Mouse (Mus musculus): ENCODE data around the gene Mlh1.
A peak's percentile ranks its signal among the peaks of the same experiment; 100 is the strongest.

Gene Mlh1

DNA sequence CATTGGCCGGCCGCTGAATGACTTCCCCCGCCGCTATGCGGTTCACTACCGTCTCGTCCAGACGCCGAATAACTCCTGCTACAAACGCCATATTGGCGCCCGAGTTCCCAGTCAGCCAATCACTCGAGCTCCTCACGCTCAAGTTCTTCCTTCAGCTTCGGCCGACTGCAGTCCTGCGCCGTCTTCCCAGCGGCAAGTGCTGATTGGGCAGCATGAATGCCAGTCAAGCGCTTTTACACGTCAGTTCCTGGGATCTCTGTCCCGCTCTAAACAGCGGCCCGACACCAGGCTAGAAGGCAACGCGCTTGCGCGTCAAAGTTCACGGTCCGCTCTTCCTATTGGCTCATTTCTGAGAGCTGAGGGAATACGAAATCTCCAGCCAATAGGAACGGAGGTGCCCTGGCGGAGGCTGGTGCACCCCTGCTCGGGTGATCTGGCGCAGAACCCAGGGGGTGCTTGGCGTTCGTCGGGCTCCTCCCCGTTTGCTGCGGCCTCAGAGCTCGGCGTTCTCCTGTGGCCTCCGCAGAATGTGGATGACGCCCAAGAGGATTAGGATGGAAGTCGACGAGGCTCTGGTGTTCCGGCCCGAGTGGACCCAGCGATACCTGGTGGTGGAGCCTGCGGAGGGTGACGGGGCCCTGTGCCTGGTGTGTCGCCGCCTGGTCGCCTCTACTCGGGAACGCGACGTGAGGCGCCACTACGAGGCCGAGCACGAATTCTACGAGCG lies at the start of gene Mlh1, which contains the start of gene Epm2aip1:
TSS of gene Mlh1 (minus strand) at position 358 of the 727 bp plus-strand sequence.
TSS of gene Epm2aip1 (plus strand) at position 496 of the 727 bp plus-strand sequence.
- DNase-seq = peak; percentile 99

DNA sequence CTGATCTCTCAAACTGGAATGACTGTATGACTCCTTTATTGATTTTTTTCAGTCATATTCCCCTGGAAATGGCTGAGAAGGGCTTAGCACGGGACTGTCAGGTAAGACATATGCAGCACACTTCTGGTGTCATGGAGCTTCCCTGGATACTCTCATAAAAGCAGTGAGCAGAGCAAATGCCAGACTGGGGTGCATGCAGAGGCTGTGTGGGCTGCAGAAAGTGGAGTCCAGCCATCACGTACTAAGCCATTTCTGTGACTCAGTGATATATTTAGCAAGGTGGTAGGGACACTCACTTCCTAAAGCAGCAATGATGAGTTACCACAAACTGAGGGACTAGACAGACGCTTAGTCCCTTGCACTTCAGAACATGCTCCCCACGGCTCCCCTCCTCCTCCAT lies 49.3 kb upstream of the Mlh1 start:
- no peak for DNase-seq

DNA sequence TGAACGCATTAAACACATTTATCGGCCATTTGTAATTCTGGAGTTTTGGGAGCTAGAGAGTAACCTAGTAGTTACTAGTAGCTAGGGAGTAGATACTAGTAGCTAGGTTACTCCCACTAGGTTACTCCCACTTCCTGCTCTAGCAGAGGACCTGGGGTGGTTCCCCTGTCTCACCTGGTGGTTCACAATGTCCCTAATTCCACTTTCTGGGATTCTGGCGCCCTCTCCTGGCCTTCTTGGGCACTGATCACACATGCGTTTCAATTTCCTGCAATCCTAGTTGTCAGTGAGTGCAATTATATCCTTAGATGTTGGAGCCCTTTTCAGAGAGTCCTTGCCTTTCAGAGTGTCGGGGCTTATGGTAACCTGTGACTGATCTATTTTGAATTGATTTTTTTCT lies 42.6 kb upstream of the Mlh1 start:
- DNase-seq = peak; percentile 69

- DNase-seq = no peak
These were observed 42.2 kb upstream of the Mlh1 start for GRCm38 (mm10) chr9:111313793-111314192.

DNA sequence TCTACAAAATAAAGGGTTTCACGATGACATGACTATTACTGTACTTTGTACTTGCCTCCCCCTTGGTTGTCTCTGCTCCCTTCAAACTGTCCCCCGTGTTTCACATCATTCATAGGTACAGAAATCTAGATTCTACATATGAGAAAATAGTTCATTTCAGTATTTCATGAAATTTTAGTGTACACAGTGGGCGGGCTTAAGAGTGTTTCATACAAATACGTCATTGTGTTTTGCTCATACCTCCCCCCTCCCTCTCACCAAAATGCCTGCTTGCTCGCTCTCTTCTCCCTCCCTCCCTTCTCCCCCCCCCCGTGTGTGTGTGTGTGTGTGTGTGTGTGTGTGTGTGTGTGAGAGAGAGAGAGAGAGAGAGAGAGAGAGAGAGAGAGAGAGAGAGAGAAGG lies 41.7 kb upstream of the Mlh1 start:
- DNase-seq = no peak

DNA sequence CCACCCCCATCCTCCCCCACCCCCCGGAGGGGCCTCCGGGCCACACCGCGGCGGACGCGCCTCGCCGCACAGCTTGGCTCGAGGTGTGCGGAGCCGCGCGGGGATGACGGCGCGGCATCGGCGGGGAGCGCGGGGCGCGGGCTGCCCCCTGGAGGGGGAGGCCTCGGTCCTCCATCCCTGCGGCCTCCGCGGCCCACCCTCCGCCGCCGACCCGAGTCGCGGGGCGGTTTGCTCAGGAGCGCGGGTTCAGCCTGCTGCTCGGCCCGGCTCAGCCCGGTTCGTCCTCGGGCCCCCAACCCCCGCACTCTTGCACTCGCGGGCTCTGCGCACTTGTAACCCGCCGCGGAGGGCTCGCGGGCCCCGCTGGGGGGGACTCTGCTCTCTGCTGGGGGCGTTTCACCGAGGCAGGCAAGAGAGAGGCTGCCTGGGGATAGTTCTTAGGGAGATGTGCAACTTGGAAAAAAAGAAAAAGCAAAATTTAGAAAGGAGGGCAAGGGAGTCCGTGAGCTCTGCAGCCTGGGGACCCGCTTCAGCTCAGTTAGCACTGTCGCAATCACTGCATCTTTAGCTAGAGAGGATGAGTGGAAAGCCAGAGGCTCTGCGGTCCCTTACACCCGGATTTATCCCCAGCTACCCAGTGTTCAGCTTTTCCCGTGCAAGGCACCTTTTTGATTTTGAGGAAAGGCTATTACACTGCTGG lies 41.0 kb upstream of the Mlh1 start:
- DNase-seq = no peak

DNA sequence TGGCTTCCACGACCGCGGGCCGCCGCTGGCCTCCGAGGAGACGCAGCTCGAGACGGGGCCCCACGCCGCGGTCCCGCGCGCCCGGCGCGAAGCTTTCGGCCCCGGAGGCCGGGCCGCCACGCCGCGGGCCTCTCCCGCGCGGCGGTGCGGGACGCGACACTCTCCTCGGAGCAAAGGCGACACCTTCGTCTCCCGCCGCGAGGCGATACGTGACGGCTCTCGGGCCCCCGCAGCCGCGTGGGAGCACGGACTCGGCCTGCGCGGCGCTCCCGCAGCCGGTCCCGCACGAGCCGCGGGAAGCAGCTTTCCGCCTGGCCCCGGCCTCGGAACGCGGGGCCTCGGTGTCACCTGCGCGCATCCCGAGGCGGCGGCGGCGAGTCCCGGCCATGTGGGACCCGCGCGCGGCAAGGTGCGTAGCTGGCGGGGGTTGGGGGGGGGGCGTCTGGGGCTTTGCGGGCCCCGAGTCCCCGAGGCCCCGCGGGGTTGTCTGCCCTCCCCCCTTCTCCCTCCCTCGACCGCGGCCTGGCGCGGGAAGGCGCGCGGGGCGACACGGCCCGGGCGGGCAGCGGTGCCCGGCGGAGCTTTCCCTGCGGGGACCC lies 40.4 kb upstream of the Mlh1 start:
- no peak for DNase-seq

GRCm38 (mm10) chr9:111311031-111311842 lies 39.6 kb upstream of the Mlh1 start, which contains the start of gene Trank1:
Gene Trank1 (plus strand): TSS chr9:111311739.
- no peak for DNase-seq

DNA sequence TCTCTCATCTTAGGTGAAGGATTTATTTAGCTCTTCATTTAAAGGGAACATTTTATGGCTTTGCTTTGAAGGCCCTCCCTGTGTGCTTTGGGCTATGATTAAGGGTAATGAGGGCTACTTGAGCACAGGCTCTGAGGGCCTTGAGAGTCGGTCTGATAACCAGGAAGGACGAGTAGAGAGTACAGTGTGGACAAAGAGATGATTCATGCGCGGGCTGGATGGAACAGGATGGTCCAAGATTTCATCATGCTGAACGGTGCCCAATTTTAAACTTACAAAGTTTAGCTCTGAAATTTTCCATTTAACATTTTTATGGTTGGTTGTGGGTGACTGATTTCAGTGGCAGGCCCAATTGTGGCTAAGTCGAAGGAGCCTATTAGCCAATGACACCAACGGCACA lies 34.6 kb upstream of the Mlh1 start:
- no peak for DNase-seq

DNA sequence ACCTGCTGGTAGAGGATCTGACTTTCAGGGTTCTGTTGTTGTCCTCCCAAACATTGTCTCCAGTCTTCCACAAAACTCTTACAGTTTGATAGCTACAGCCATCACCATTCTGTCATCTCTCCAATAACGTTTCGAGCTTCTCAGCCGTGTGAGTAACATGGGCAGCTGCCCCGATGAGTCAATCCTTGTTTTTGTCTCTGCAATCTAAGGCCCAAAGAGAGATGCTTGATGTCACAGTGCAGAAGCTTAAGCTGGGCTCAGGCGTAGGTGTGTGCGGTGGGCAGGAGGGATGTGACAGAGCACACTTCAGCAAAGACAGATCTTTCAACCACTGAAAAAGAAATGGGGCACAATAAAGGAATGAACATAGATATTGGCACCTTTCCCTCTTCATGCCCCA lies 32.4 kb upstream of the Mlh1 start:
- DNase-seq = no peak

- DNase-seq = no peak
These were observed 30.7 kb upstream of the Mlh1 start for GRCm38 (mm10) chr9:111302196-111302831.

DNA sequence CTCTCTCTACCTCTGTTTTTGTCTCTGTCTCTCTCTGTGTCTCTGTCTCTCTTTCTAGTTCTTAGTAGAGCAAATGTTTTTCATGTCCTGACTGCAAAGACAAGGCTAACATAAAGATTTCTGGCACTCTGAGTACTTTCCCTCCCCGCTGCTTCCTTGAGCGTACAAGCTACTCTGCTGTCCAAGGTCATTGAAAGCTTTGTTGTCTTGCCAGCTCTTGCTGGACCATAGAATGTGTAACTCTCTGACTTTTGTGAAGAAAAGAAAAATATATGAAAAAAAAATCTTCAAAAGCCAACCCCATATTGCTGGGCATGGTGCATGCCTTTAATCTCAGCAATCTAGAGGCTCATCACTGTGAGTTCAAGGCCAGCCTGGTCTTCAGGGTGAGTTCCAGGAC lies 27.0 kb upstream of the Mlh1 start:
- DNase-seq = no peak

DNA sequence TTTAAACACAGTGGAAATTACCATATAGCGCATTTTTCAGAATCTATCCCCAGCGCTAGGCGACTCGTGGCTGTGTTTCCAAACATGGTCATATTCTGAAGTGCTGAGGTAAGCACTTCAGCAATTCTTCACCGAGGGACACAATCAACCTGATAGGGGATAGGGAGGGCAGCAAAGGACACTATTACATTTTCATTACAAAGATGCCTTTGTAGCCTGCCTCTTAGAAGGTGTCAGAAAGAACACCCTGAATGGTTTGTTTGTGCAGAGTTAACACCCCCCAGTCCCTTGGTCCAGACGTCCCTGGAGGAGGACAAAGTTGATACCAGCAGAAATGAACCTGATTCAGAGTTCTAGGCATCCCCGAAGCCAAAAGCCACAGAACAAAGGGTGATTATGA lies 24.8 kb upstream of the Mlh1 start:
- no peak for DNase-seq

DNA sequence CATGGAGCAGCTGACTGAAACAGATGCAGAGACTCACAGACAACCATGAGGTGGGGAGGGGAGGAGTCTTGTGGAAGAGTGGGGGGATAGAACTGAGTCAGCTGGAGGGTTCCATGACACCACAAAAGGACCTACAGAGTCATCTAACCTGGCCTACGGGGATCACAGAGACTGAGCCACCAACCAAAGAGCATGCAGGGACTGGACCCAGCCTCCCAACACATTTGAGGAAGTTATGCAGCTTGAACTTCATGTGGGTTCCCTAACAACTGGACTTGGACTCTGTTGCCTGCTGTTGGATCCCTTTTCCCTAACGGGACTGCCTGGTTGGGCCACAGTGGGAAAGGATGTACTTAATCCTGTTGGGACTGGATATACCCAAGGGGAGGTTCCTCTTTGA lies 23.7 kb upstream of the Mlh1 start:
- no peak for DNase-seq

- no peak for DNase-seq
These were observed 23.3 kb upstream of the Mlh1 start for GRCm38 (mm10) chr9:111294911-111295310.

GRCm38 (mm10) chr9:111293234-111293633 lies 21.6 kb upstream of the Mlh1 start:
- no peak for DNase-seq

- no peak for DNase-seq
These were observed 19.0 kb upstream of the Mlh1 start for GRCm38 (mm10) chr9:111290539-111291100.

DNA sequence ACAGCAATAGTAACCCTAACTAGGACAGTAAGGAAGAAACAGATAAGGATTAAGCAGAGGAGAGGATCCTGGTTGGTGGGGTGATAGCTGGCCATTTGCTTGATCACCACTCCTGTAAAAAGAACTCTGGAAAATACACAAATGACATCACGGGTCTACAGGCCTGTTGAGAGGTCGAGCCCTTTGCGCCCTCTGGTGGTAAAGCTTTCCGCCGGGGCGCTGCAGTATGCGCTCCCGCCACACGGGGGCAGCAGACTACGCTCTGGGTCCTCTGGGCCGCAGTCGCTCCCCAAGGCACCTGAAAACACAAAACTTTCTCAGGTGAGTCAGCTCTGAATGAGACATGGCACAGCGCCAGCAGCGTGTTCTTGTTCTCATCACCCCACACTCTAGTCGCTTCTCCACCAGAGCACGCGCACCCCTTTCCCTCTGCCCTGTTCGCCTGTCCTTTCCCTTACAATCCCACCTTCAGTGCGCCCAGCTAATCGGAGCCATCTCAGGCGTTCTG lies 18.3 kb upstream of the Mlh1 start:
- DNase-seq = peak; percentile 96

GRCm38 (mm10) chr9:111289294-111289831 lies 17.8 kb upstream of the Mlh1 start:
- DNase-seq = peak; percentile 64

GRCm38 (mm10) chr9:111287956-111288355 lies 16.4 kb upstream of the Mlh1 start:
- no peak for DNase-seq

DNA sequence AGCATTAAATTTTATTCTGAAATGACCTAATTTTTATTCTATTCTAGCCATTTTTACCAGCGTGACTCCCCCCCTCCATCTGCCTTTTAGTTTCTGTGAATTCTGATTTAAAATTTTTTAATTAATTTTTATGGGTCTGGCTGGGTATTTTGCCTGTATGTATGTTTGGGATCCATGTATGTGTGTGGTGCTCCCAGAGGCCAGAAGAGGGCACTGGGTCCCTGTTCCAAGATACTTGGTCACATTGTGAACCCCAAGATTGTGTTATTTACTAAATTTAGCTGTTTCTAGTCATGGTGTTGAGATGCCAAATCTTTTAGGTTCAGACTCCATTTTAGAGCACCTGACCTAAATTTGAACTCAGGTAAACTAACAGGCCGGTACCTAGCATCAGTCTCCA lies 14.9 kb upstream of the Mlh1 start:
- DNase-seq = no peak

GRCm38 (mm10) chr9:111285676-111286075 lies 14.1 kb upstream of the Mlh1 start:
- peak; percentile 5 for DNase-seq

Data from lung, postnatal 36 days (tissue).